Mouse (Mus musculus) spleen, adult 2 months (tissue): ENCODE measurements around the gene Hoxd8.

Source experiments
- CTCF ChIP-seq: fragments of 200-500 bp; IDR thresholded peaks from 2 replicates; pipeline ENCODE4 v1.5.1; 2011; ENCODE audit warnings: mild to moderate bottlenecking, inconsistent platforms; ENCODE audit not compliant: insufficient read depth, insufficient read length, insufficient replicate concordance; ENCODE audit errors: extremely low read depth
- POLR2A ChIP-seq: fragments of 200-500 bp; IDR thresholded peaks from 2 replicates; pipeline ENCODE4 v1.6.1; 2011; ENCODE audit warnings: low read depth, low read length, inconsistent platforms

DNA sequence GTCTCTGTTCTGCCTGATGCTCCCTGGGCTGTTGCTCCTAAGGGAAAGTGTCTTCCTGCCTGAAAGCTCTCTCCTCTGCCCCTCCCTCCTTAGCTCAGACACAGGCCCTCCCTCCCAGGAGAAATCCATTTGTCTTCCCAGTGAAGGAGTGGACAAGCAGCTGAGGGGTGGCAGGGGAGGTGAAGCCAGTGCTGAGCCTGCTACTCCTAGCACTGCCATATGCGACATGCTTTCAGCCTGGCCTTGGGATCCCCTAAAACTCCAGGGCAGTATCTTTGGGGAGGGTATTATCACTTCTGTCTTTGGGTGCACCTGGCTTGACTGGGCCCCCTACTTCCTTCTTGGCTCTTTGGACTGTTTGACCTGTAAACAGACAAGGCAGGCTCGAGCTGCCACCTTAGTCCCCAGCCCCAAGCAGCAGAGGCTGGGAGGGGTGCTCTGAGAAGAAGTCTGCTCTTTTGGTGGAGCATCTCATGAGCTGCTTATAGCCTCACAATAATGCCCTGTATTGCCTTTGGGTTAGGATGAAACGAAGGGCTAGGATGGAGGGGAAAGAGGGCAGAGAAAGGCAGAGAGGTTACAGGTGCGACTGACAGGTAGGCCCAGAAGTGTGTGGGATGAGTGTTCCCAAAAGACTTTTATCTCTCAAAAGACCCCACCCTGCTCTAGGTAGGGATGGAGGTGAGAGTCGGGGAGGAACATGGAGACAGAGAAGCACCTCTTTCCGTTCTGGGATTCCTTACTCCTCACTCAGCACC is 41.3 kb downstream of the Hoxd8 start:
- no peak for TF ChIP-seq POLR2A
- TF ChIP-seq CTCF = no peak
